Mouse (Mus musculus): Measurements from ENCODE around the gene Arhgap9.

DNA sequence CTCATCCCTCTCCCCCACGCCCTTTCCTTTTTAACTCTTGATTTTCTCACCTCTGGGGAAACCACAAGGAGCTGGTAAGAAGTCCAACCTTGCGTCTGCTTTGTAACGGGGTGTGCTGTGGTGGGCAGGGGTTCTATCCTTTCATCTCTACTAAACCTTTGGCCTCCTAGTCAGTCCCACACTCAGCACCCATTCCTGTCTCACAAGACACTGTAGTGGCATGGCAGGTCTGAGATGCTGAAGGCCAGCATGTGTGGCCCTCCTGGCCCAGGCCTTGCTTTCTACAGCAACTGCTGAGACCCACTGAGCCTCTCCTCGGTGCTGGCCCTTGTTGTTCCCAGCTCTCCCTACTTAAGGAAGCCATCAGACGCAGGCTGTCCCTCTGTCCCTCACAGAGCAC lies 49.4 kb upstream of the Arhgap9 start:
- TF ChIP-seq CTCF (IDR thresholded peaks at IDR 0.05; ENCODE audit: low read depth) (no peak), EP300 (IDR thresholded peaks at IDR 0.05; ENCODE audit: low read depth) (no peak)
